Mouse (Mus musculus): ENCODE data around the gene Pigc. TPM values are rescaled to one million over a fixed set of nuclear protein-coding genes. Genes with fewer than 3 reads are reported as not detected.

The Pigc gene
- polyA plus RNA-seq, 1 experiment from 2014 or later = 42.2 TPM

- Histone ChIP-seq H3K9me3 (ENCODE audit: control insufficient read depth, low read depth, low read length) (no peaks in the 10 kb centered on the region), H3K27ac (ENCODE audit: low read length) (no peak overlapping the region), H3K4me2 (replicated peaks; ENCODE audit: low read depth, low read length) (no peak overlapping the region)
Measured at GRCm38 (mm10) chr1:161980626-161981298, 11.8 kb downstream of the Pigc start.

GRCm38 (mm10) chr1:161983451-161983850, 14.5 kb downstream of the Pigc start:
- ATAC-seq (ENCODE audit: insufficient number of reproducible peaks, insufficient read depth, low FRiP score, low read depth) = no peak
- Histone ChIP-seq H3K4me1 (ENCODE audit: control insufficient read depth, insufficient read depth, low read length) (no peaks in the 10 kb centered on the region), H3K9me3 (ENCODE audit: control insufficient read depth, low read depth, low read length) (no peaks in the 10 kb centered on the region), H3K4me2 (replicated peaks; ENCODE audit: low read depth, low read length) (no peak overlapping the region), H3K36me3 (ENCODE audit: control insufficient read depth, insufficient read depth, low read length) (no peaks in the 10 kb centered on the region), H3K27ac (ENCODE audit: low read length) (no peak overlapping the region), H3K27me3 (ENCODE audit: control insufficient read depth, insufficient read depth, low read length) (no peaks in the 10 kb centered on the region), H3K9ac (replicated peaks; ENCODE audit: low read depth, low read length) (no peak overlapping the region), H3K4me3 (ENCODE audit: low read depth, low read length) (no peak overlapping the region)
- 74% methylated on average over 6 of the region's 6 CpGs for WGBS

More at GRCm38 (mm10) chr1:161980626-161981298, 11.8 kb downstream of the Pigc start:
- H3K4me1 ChIP-seq (ENCODE audit: control insufficient read depth, insufficient read depth, low read length) = peaks cover 8% of the 10 kb centered on the region; the same call in 1 of the 2 replicates
- no peaks in the 10 kb centered on the region for H3K36me3 ChIP-seq (ENCODE audit: control insufficient read depth, insufficient read depth, low read length)
- H3K4me3 ChIP-seq (ENCODE audit: low read depth, low read length) = no peak overlapping the region
- ATAC-seq (ENCODE audit: insufficient number of reproducible peaks, insufficient read depth, low FRiP score, low read depth) = no peak
- WGBS = 76% methylated on average over 9 of the region's 9 CpGs
- H3K27me3 ChIP-seq (ENCODE audit: control insufficient read depth, insufficient read depth, low read length) = no peaks in the 10 kb centered on the region
- H3K9ac ChIP-seq (replicated peaks; ENCODE audit: low read depth, low read length) = no peak overlapping the region

- no peak for ATAC-seq (ENCODE audit: insufficient number of reproducible peaks, insufficient read depth, low FRiP score, low read depth)
- H3K4me3 ChIP-seq (ENCODE audit: low read depth, low read length) = no peak overlapping the region
- no peak overlapping the region for H3K9ac ChIP-seq (replicated peaks; ENCODE audit: low read depth, low read length)
- no peak overlapping the region for H3K4me2 ChIP-seq (replicated peaks; ENCODE audit: low read depth, low read length)
- H3K27ac ChIP-seq (ENCODE audit: low read length) = no peak overlapping the region
- H3K9me3 ChIP-seq (ENCODE audit: control insufficient read depth, low read depth, low read length) = no peaks in the 10 kb centered on the region
- H3K36me3 ChIP-seq (ENCODE audit: control insufficient read depth, insufficient read depth, low read length) = no peaks in the 10 kb centered on the region
- WGBS = 29% methylated on average over 4 of the region's 4 CpGs
- no peaks in the 10 kb centered on the region for H3K4me1 ChIP-seq (ENCODE audit: control insufficient read depth, insufficient read depth, low read length)
- no peaks in the 10 kb centered on the region for H3K27me3 ChIP-seq (ENCODE audit: control insufficient read depth, insufficient read depth, low read length)
Measured at GRCm38 (mm10) chr1:161983979-161984566, 15.1 kb downstream of the Pigc start.

GRCm38 (mm10) chr1:161990684-161991578, 21.9 kb downstream of the Pigc start:
- no peak for ATAC-seq (ENCODE audit: insufficient number of reproducible peaks, insufficient read depth, low FRiP score, low read depth)
- no peak overlapping the region for H3K4me3 ChIP-seq (ENCODE audit: low read depth, low read length)
- WGBS = 49% methylated on average over 10 of the region's 10 CpGs
- H3K4me1 ChIP-seq (ENCODE audit: control insufficient read depth, insufficient read depth, low read length) = 0 out of 2 replicates have a peak, but pooled peaks cover 3% of the 10 kb centered on the region
- no peaks in the 10 kb centered on the region for H3K9me3 ChIP-seq (ENCODE audit: control insufficient read depth, low read depth, low read length)
- H3K4me2 ChIP-seq (replicated peaks; ENCODE audit: low read depth, low read length) = no peak overlapping the region
- no peak overlapping the region for H3K9ac ChIP-seq (replicated peaks; ENCODE audit: low read depth, low read length)
- H3K27ac ChIP-seq (ENCODE audit: low read length) = no peak overlapping the region
- no peaks in the 10 kb centered on the region for H3K27me3 ChIP-seq (ENCODE audit: control insufficient read depth, insufficient read depth, low read length)
- H3K36me3 ChIP-seq (ENCODE audit: control insufficient read depth, insufficient read depth, low read length) = no peaks in the 10 kb centered on the region

- ATAC-seq (ENCODE audit: insufficient number of reproducible peaks, insufficient read depth, low FRiP score, low read depth) = no peak
- no peak overlapping the region for H3K27ac ChIP-seq (ENCODE audit: low read length)
- WGBS = 87% methylated on average over 11 of the region's 11 CpGs
Measured at GRCm38 (mm10) chr1:161991846-161992245, 22.9 kb downstream of the Pigc start.

GRCm38 (mm10) chr1:161992389-161992788, 23.4 kb downstream of the Pigc start:
- H3K4me1 ChIP-seq (ENCODE audit: control insufficient read depth, insufficient read depth, low read length) = 0 out of 2 replicates have a peak, but pooled peaks cover 3% of the 10 kb centered on the region
- H3K36me3 ChIP-seq (ENCODE audit: control insufficient read depth, insufficient read depth, low read length) = no peaks in the 10 kb centered on the region
- H3K27me3 ChIP-seq (ENCODE audit: control insufficient read depth, insufficient read depth, low read length) = no peaks in the 10 kb centered on the region
- H3K4me2 ChIP-seq (replicated peaks; ENCODE audit: low read depth, low read length) = no peak overlapping the region
- H3K9ac ChIP-seq (replicated peaks; ENCODE audit: low read depth, low read length) = no peak overlapping the region
- ATAC-seq (ENCODE audit: insufficient number of reproducible peaks, insufficient read depth, low FRiP score, low read depth) = no peak
- no peaks in the 10 kb centered on the region for H3K9me3 ChIP-seq (ENCODE audit: control insufficient read depth, low read depth, low read length)
- 93% methylated on average over 7 of the region's 7 CpGs for WGBS
- H3K27ac ChIP-seq (ENCODE audit: low read length) = no peak overlapping the region
- H3K4me3 ChIP-seq (ENCODE audit: low read depth, low read length) = no peak overlapping the region

More at GRCm38 (mm10) chr1:161991846-161992245, 22.9 kb downstream of the Pigc start:
- H3K4me1 ChIP-seq (ENCODE audit: control insufficient read depth, insufficient read depth, low read length) = 0 out of 2 replicates have a peak, but pooled peaks cover 3% of the 10 kb centered on the region
- H3K4me3 ChIP-seq (ENCODE audit: low read depth, low read length) = no peak overlapping the region
- H3K9me3 ChIP-seq (ENCODE audit: control insufficient read depth, low read depth, low read length) = no peaks in the 10 kb centered on the region
- H3K36me3 ChIP-seq (ENCODE audit: control insufficient read depth, insufficient read depth, low read length) = no peaks in the 10 kb centered on the region
- H3K9ac ChIP-seq (replicated peaks; ENCODE audit: low read depth, low read length) = no peak overlapping the region
- H3K4me2 ChIP-seq (replicated peaks; ENCODE audit: low read depth, low read length) = no peak overlapping the region
- no peaks in the 10 kb centered on the region for H3K27me3 ChIP-seq (ENCODE audit: control insufficient read depth, insufficient read depth, low read length)

GRCm38 (mm10) chr1:161998781-161999180, 29.8 kb downstream of the Pigc start:
- Histone ChIP-seq H3K9me3 (ENCODE audit: control insufficient read depth, low read depth, low read length) (no peaks in the 10 kb centered on the region), H3K4me2 (replicated peaks; ENCODE audit: low read depth, low read length) (no peak overlapping the region), H3K36me3 (ENCODE audit: control insufficient read depth, insufficient read depth, low read length) (no peaks in the 10 kb centered on the region), H3K27me3 (ENCODE audit: control insufficient read depth, insufficient read depth, low read length) (no peaks in the 10 kb centered on the region), H3K4me3 (ENCODE audit: low read depth, low read length) (no peak overlapping the region), H3K4me1 (ENCODE audit: control insufficient read depth, insufficient read depth, low read length) (peaks cover 20% of the 10 kb centered on the region), H3K9ac (replicated peaks; ENCODE audit: low read depth, low read length) (no peak overlapping the region), H3K27ac (ENCODE audit: low read length) (no peak overlapping the region)
- no peak for ATAC-seq (ENCODE audit: insufficient number of reproducible peaks, insufficient read depth, low FRiP score, low read depth)
- 35% methylated on average over 4 of the region's 4 CpGs for WGBS

- H3K4me1 ChIP-seq (ENCODE audit: control insufficient read depth, insufficient read depth, low read length) = peaks cover 24% of the 10 kb centered on the region
- no peak overlapping the region for H3K9ac ChIP-seq (replicated peaks; ENCODE audit: low read depth, low read length)
- H3K9me3 ChIP-seq (ENCODE audit: control insufficient read depth, low read depth, low read length) = no peaks in the 10 kb centered on the region
- H3K27me3 ChIP-seq (ENCODE audit: control insufficient read depth, insufficient read depth, low read length) = no peaks in the 10 kb centered on the region
- H3K36me3 ChIP-seq (ENCODE audit: control insufficient read depth, insufficient read depth, low read length) = no peaks in the 10 kb centered on the region
- no peak for ATAC-seq (ENCODE audit: insufficient number of reproducible peaks, insufficient read depth, low FRiP score, low read depth)
- WGBS = 34% methylated on average over 5 of the region's 5 CpGs
- H3K27ac ChIP-seq (ENCODE audit: low read length) = peak overlapping the region; percentile 69
- no peak overlapping the region for H3K4me2 ChIP-seq (replicated peaks; ENCODE audit: low read depth, low read length)
- no peak overlapping the region for H3K4me3 ChIP-seq (ENCODE audit: low read depth, low read length)
Measured at GRCm38 (mm10) chr1:161999338-161999737, 30.4 kb downstream of the Pigc start.
